Mouse (Mus musculus) liver, embryonic 12.5 days (tissue): ENCODE measurements around the gene Ddx39b. TPM values are rescaled to one million over a fixed set of nuclear protein-coding genes. Genes with fewer than 3 reads are reported as not detected.
"Not testable (repeated sequence)": the region's sequence is repeated elsewhere in the genome, so short reads cannot be mapped to it uniquely, and the experiment has no call there.

Experiments used
- ATAC-seq: fragments of 200-750 bp; cut with Nextera tagmentation; 2 replicates; pipeline ENCODE4 v1.8.0; 2017; ENCODE audit warnings: moderate number of reproducible peaks, mild to moderate bottlenecking, moderate library complexity
- H3K27ac ChIP-seq: fragments of 300-500 bp; sonication (generic); 2 replicates; pipeline ENCODE4 v1.5.1; 2016; ENCODE audit warnings: mild to moderate bottlenecking
- H3K27me3 ChIP-seq: fragments of 300-500 bp; sonication (generic); replicated peaks from 2 replicates; pipeline ENCODE4 v1.6.1; 2016; ENCODE audit warnings: mild to moderate bottlenecking, moderate library complexity
- H3K36me3 ChIP-seq: fragments of 300-500 bp; sonication (generic); 2 replicates; pipeline ENCODE4 v1.6.1; 2016; ENCODE audit warnings: mild to moderate bottlenecking, moderate library complexity
- H3K4me1 ChIP-seq: fragments of 300-500 bp; sonication (generic); 2 replicates; pipeline ENCODE4 v1.6.1; 2016
- H3K4me2 ChIP-seq: fragments of 300-500 bp; sonication (generic); 2 replicates; pipeline ENCODE4 v1.6.1; 2016; ENCODE audit warnings: mild to moderate bottlenecking, moderate library complexity
- H3K4me3 ChIP-seq: fragments of 300-500 bp; sonication (generic); 2 replicates; pipeline ENCODE4 v1.5.1; 2016; ENCODE audit warnings: mild to moderate bottlenecking, moderate library complexity
- H3K9ac ChIP-seq: fragments of 300-500 bp; sonication (generic); 2 replicates; pipeline ENCODE4 v1.6.1; 2016; ENCODE audit warnings: mild to moderate bottlenecking, moderate library complexity
- H3K9me3 ChIP-seq: fragments of 300-500 bp; sonication (generic); replicated peaks from 2 replicates; pipeline ENCODE4 v1.6.1; 2016; ENCODE audit warnings: mild to moderate bottlenecking, moderate library complexity
- WGBS: fragments of 180-500 bp; shearing (Covaris S2); methylation state at CpG from one replicate; pipeline ENCODE4 v1.1.7; 2016; ENCODE audit not compliant: insufficient replicate concordance; 5-methylcytosine and 5-hydroxymethylcytosine counted together
- microRNA-seq: library from miRNA; unstranded; fragments of <30 nt; microRNA quantifications from one replicate; pipeline ENCODE4, GENCODE M21; 2017
- polyA plus RNA-seq: library from polyadenylated mRNA; unstranded; fragments of >200 nt; fragmentation: Nextera tagmentation; extraction: Ambion mirVana; gene quantifications from 2 replicates; pipeline ENCODE4 v1.2.1, GENCODE M21; 2016

Gene Ddx39b
- polyA plus RNA-seq, 1 experiment from 2014 or later = 267 TPM

DNA sequence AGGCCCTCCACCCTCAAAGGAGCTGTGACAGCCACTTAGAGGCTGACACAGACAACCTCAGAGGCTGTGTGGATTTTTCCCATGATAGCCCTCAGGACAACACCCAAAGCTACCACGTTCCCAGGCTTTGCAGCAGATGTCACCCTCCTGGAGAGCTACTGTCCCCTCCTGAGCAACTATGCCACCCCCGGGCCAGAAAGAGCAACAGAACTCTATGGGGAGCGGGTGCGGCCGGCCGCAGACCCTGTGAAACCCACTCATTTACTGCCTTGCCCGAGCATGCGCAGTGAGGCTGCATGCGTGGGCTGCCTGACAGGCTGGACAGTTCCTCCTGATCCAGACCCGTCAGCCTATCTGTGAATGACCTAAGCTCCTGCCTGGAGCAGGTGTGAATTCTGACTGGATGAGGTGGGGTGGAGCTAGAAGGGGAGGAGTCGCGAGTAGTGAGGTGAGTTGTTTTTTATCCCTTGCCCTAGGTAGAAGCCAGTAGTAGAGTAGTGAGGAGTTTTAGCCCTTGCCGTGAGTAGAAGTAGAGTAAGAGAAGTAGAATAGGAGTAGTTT lies 34.8 kb downstream of the Ddx39b start:
- no peak overlapping the region for H3K4me3 ChIP-seq
- 0 out of 2 replicates have a peak, but pooled peaks cover 3% of the 10 kb centered on the region for H3K4me1 ChIP-seq
- H3K9ac ChIP-seq = no peak overlapping the region
- H3K4me2 ChIP-seq = no peak overlapping the region
- H3K9me3 ChIP-seq = no peaks in the 10 kb centered on the region; the same call in 1 of the 2 replicates
- H3K36me3 ChIP-seq = no peaks in the 10 kb centered on the region
- H3K27ac ChIP-seq = no peak overlapping the region
- WGBS = 19% methylated on average over 13 of the region's 13 CpGs
- ATAC-seq = no peak
- peaks cover 35% of the 10 kb centered on the region for H3K27me3 ChIP-seq

DNA sequence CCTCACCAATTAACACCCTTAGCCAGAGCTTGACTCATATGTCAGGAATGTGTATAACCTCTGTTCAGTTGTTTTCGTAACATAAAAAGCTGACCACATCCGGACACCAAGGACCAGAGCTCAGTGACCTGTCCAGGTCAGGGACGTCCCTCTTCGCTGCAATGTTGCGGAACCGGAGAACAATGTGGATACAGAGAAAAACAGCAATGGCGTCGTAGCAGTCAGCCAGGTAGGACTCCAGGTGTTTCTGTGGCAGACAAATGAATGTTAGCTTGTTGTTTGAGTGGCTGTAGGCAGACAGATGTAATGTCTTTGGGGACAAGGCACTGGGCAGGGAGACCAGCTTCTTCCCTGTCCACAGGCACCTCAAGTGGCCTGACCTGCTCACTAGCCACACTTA lies 36.5 kb downstream of the Ddx39b start:
- H3K4me2 ChIP-seq = no peak overlapping the region
- ATAC-seq = no peak
- WGBS = 71% methylated on average over 8 of the region's 8 CpGs

DNA sequence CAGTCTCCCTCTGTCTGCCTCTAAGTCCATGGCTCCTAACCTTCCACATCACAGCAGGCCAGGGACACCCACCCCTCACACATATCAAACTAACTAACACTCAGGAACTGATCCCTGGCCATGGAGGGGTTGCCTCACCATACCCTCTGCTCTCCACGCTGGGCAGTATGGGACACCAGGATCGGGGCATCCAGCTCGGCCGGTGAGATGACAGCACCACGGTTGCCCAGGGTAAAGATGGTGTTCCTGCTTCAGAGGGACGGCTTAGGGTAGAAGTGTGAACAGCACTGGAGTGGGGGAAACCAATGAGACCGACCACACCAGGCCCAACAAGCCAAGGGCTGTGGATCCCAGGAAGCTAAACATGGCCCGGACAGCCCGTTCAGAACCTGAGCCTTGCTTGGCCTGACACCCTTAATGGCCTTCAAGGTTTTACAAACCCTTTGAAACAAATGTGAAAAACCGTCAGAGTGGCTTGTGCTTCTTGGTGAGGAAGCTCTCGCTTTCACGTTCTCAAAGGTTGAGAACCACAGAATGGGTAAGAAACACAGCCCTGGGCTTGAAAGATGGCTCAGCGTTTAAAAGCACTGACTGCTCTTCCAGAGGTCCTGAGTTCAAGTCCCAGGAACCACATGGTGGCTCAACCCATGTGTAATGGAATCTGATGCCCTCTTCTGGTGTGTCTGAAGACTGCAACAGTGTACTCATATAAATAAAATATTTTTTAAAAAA lies 37.6 kb downstream of the Ddx39b start:
- no peak overlapping the region for H3K4me2 ChIP-seq
- H3K27ac ChIP-seq = no peak overlapping the region
- H3K4me1 ChIP-seq = 0 out of 2 replicates have a peak, but pooled peaks cover 3% of the 10 kb centered on the region
- H3K36me3 ChIP-seq = no peaks in the 10 kb centered on the region
- H3K9me3 ChIP-seq = no peaks in the 10 kb centered on the region
- H3K4me3 ChIP-seq = no peak overlapping the region
- WGBS = 69% methylated on average over 13 of the region's 13 CpGs
- peaks cover 37% of the 10 kb centered on the region for H3K27me3 ChIP-seq
- H3K9ac ChIP-seq = no peak overlapping the region
- ATAC-seq = no peak

More for the DNA sequence above, 36.5 kb downstream of the Ddx39b start:
- Histone ChIP-seq H3K4me3 (no peak overlapping the region), H3K9ac (no peak overlapping the region), H3K9me3 (no peaks in the 10 kb centered on the region), H3K36me3 (no peaks in the 10 kb centered on the region), H3K27ac (no peak overlapping the region), H3K4me1 (0 out of 2 replicates have a peak, but pooled peaks cover 3% of the 10 kb centered on the region), H3K27me3 (peaks cover 35% of the 10 kb centered on the region)

DNA sequence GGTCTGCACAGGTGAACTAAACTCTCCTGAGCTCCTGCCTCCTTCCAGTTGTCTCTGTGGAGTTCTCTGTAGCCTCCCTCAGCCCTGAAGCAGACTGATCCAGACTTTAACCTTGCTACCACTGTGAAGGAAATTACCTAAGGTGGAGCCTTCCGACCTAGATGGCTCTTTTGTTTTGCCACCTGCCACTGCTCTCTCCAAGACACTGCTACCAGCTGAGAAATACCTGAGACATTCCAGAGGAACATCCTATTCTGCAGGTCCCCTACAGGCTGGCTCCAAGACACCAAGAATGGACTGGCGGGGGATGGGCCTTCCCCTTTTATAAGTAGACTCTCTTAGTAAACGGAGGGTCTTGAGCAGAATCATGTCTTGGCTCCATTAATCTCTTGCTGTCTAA lies 38.7 kb downstream of the Ddx39b start:
- Histone ChIP-seq H3K9ac (no peak overlapping the region), H3K27me3 (peaks cover 36% of the 10 kb centered on the region), H3K27ac (no peak overlapping the region), H3K4me2 (no peak overlapping the region), H3K36me3 (no peaks in the 10 kb centered on the region), H3K4me3 (no peak overlapping the region), H3K4me1 (no peaks in the 10 kb centered on the region), H3K9me3 (no peaks in the 10 kb centered on the region)
- no peak for ATAC-seq
- 53% methylated on average over 3 of the region's 3 CpGs for WGBS

DNA sequence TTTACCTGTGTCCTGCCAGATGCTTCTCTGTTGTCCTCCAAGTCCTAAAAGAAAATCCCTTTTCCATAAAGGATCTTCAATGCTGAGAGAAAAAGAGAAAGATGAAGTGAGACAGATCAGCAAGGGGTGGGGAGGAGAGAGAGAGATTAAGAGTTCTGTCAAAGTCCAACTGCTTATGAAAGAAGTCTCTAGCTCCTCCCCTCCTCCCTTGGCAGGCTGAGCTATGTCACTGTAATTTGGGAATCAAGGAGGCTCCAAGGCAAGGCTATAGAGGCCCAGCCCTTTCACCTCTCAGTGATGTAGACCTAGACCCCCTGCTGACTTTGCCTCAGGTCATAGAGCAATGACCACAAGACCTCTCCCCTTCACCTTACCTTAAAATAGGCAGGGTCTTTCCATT lies 43.9 kb downstream of the Ddx39b start:
- ATAC-seq = no peak
- peaks cover 23% of the 10 kb centered on the region for H3K27me3 ChIP-seq
- H3K4me2 ChIP-seq = no peak overlapping the region
- no peaks in the 10 kb centered on the region for H3K4me1 ChIP-seq
- no peak overlapping the region for H3K4me3 ChIP-seq
- no peak overlapping the region for H3K9ac ChIP-seq
- no peaks in the 10 kb centered on the region for H3K9me3 ChIP-seq
- H3K27ac ChIP-seq = no peak overlapping the region
- no peaks in the 10 kb centered on the region for H3K36me3 ChIP-seq

DNA sequence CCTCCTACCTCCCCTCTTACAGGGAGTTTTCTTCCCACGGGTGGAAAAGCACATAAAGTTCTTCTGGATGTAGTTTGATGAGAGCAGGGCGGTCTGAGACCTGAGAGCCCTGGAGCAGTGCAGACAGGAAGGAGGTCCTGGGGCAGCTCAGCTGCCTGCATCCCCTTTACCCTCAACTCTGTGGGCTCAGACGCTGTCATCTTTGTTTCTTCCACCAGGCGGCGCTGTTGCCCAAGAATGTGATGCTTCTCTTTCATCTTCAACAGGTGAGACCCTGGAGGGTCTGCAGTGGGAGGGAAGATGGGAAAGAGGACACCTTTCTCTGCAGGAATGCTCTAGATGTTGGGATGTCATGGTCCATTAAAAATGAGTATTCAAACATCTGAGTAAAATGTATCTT lies 54.2 kb downstream of the Ddx39b start:
- H3K36me3 ChIP-seq, H3K27me3 ChIP-seq, H3K9ac ChIP-seq, H3K27ac ChIP-seq, H3K4me3 ChIP-seq, ATAC-seq, H3K4me1 ChIP-seq, H3K9me3 ChIP-seq, H3K4me2 ChIP-seq: not testable (repeated sequence)
- WGBS = 6% methylated on average over 5 of the region's 5 CpGs

DNA sequence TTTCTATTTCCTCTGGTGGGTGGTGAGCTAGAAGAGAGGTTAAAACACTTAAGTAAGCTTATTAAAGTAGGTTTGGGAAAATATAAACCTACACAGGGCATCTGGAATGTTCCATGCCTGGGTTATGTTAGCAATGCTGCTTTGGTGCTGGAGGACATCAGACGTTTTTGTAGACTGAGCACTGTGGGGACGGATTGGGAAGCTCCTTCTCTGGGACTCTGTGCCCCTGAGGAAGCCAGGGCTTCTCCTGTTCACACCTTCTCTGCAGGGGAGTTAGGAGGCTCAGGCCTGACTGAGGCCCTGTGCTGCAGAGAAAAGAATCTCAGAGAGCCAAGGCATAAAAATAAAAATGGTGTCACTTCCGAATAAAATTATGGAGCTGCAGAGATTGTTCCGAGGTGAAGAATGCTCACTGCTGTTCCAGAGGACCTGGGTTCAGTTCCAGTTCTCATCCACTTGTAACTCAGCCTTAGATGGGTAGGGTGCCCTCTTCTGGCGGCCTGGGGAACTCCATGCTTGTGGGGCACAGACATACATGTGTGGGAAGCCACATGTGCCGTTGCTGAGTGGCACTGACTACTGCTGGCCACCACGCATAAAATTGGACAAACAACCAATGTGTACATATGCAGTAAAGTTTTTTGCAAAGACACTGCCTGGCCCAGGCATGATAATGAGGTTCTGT lies 58.9 kb downstream of the Ddx39b start:
- not testable (repeated sequence) for H3K36me3 ChIP-seq, H3K9me3 ChIP-seq, H3K4me3 ChIP-seq, ATAC-seq, H3K27ac ChIP-seq, H3K4me1 ChIP-seq, H3K9ac ChIP-seq, H3K4me2 ChIP-seq, H3K27me3 ChIP-seq
- 64% methylated on average over 7 of the region's 7 CpGs for WGBS

DNA sequence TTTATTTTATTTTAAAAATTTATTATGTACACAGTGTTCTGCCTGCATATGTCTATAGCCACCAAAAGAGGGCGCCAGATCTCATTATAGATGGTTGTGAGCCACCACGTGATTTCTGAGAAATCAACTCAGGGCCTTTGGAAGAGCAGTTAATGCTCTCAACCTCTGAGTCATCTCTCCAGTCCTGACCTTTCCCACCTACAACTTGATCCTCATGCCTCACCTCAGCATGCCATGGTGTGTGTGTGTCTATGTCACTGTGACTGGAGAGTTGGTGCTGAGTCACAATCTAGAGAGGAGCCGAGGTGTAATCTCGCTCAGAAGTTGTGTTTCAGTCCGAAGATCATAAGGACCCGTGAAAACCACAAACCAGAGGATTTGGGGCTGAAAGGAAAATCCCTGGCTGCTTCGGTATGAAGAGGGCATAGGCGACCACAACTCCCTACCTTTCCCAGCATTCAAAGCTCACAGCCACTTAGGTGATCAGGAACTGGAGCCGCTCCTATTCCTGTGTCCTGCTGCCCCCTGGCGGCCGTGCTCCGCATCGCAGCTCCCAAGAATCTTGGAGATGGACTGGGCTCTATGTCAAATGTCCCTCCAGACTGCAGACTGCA lies 60.2 kb downstream of the Ddx39b start:
- no peak for ATAC-seq
- Histone ChIP-seq H3K4me1 (peaks cover 4% of the 10 kb centered on the region; the same call in 1 of the 2 replicates), H3K36me3 (no peaks in the 10 kb centered on the region), H3K4me2 (peak overlapping the region; percentile 37), H3K27me3 (peaks cover 7% of the 10 kb centered on the region; the same call in 1 of the 2 replicates), H3K4me3 (no peak overlapping the region), H3K9me3 (no peaks in the 10 kb centered on the region), H3K9ac (no peak overlapping the region), H3K27ac (no peak overlapping the region)
- 17% methylated on average over 13 of the region's 13 CpGs for WGBS

DNA sequence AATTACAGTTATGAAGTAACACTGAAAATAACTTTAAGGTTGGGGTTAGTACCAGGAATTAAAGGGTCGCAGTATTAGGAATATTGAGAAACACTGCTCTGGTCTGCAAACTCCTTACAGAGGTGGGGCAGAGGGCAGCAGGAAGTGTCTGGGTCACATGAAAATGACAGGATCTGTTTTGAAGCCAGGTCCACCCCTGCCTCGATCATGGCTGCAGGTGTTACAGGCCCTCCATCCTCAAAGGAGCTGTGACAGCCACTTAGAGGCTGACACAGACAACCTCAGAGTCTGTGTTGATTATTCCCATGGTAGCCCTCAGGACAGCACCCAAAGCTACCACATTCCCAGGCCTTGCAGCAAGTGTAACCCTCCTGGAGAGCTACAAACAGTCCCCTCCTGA lies 61.7 kb downstream of the Ddx39b start:
- H3K4me2 ChIP-seq = no peak overlapping the region
- no peak overlapping the region for H3K4me3 ChIP-seq
- no peak overlapping the region for H3K9ac ChIP-seq
- 54% methylated on average over 2 of the region's 2 CpGs for WGBS
- ATAC-seq = no peak
- H3K4me1 ChIP-seq = peaks cover 4% of the 10 kb centered on the region; the same call in 1 of the 2 replicates
- peaks cover 22% of the 10 kb centered on the region; the same call in 1 of the 2 replicates for H3K27me3 ChIP-seq
- H3K9me3 ChIP-seq = no peaks in the 10 kb centered on the region
- no peaks in the 10 kb centered on the region for H3K36me3 ChIP-seq
- no peak overlapping the region for H3K27ac ChIP-seq

Small RNA genes lying within 50 kb of the gene (microRNA-seq; reads per million reads assigned to microRNA genes)
- gene Mir6973a (not detected), gene Mir6974 (not detected), gene Mir6975 (2.1 reads per million), gene Mir8094 (not detected)

Other genes starting within 250 kb of the Ddx39b start
- gene Vars, start 240.8 kb upstream of the Ddx39b start, polyA plus RNA-seq = 208 and 211 TPM in 2 replicates
- 0.10 and 0.15 TPM in 2 replicates for gene Vwa7, start 225.2 kb upstream of the Ddx39b start, polyA plus RNA-seq
- 2.8 and 3.4 TPM in 2 replicates for gene Sapcd1, start 213.7 kb upstream of the Ddx39b start, polyA plus RNA-seq
- gene Msh5, start 195.0 kb upstream of the Ddx39b start, polyA plus RNA-seq = 4.0 and 4.8 TPM in 2 replicates
- gene Clic1, start 191.8 kb upstream of the Ddx39b start, polyA plus RNA-seq = 160 and 162 TPM in 2 replicates
- 49.0 and 49.1 TPM in 2 replicates for gene Ddah2, start 182.7 kb upstream of the Ddx39b start, polyA plus RNA-seq
- gene Ly6g6c, start 176.4 kb upstream of the Ddx39b start, polyA plus RNA-seq = 0.41 and 0.44 TPM in 2 replicates
- gene Mpig6b, start 175.6 kb upstream of the Ddx39b start, polyA plus RNA-seq = 7.3 and 8.7 TPM in 2 replicates
- 0.23 TPM in 1 of 2 replicates, not detected in the other for gene Ly6g6e, start 164.8 kb upstream of the Ddx39b start, polyA plus RNA-seq
- gene Ly6g6d, start 163.7 kb upstream of the Ddx39b start, polyA plus RNA-seq = 0.36 and 0.53 TPM in 2 replicates
- 10.2 and 10.5 TPM in 2 replicates for gene Ly6g6f, start 156.1 kb upstream of the Ddx39b start, polyA plus RNA-seq
- 60.2 and 61.1 TPM in 2 replicates for gene Abhd16a, start 152.5 kb upstream of the Ddx39b start, polyA plus RNA-seq
- not detected in 2 replicates for gene Ly6g5c, start 133.5 kb upstream of the Ddx39b start, polyA plus RNA-seq
- 0.55 and 0.81 TPM in 2 replicates for gene Ly6g5b, start 126.3 kb upstream of the Ddx39b start, polyA plus RNA-seq
- 16.5 and 19.6 TPM in 2 replicates for gene Gpank1, start 120.3 kb upstream of the Ddx39b start, polyA plus RNA-seq
- 187 and 192 TPM in 2 replicates for gene Csnk2b, start 119.7 kb upstream of the Ddx39b start, polyA plus RNA-seq
- 3.7 and 4.3 TPM in 2 replicates for gene D17H6S53E, start 115.4 kb upstream of the Ddx39b start, polyA plus RNA-seq
- 482 and 508 TPM in 2 replicates for gene Apom, start 109.7 kb upstream of the Ddx39b start, polyA plus RNA-seq
- gene Bag6, start 106.6 kb upstream of the Ddx39b start, polyA plus RNA-seq = 29.1 and 35.5 TPM in 2 replicates
- 83.0 and 86.8 TPM in 2 replicates for gene Prrc2a, start 76.8 kb upstream of the Ddx39b start, polyA plus RNA-seq
- gene Aif1, start 65.7 kb upstream of the Ddx39b start, polyA plus RNA-seq = 10.5 and 11.6 TPM in 2 replicates
- gene Lst1, start 53.3 kb upstream of the Ddx39b start, polyA plus RNA-seq = 20.8 and 23.7 TPM in 2 replicates
- gene Ltb, start 47.3 kb upstream of the Ddx39b start, polyA plus RNA-seq = 1.2 and 1.3 TPM in 2 replicates
- 0.33 and 0.36 TPM in 2 replicates for gene Tnf, start 39.7 kb upstream of the Ddx39b start, polyA plus RNA-seq
- gene Lta, start 36.4 kb upstream of the Ddx39b start, polyA plus RNA-seq = 0.12 TPM in 1 of 2 replicates, not detected in the other
- 0.42 TPM in 1 of 2 replicates, not detected in the other for gene Gm16181, start 20.9 kb upstream of the Ddx39b start, polyA plus RNA-seq
- gene Atp6v1g2, start 8.1 kb upstream of the Ddx39b start, polyA plus RNA-seq = 1.3 and 1.8 TPM in 2 replicates
- 5.7 and 6.4 TPM in 2 replicates for gene Nfkbil1, start 6.0 kb upstream of the Ddx39b start, polyA plus RNA-seq
- gene H2-D1, start 21.0 kb downstream of the Ddx39b start, polyA plus RNA-seq = 66.8 and 72.5 TPM in 2 replicates
- 0.93 and 1.0 TPM in 2 replicates for gene H2-Q1, start 78.7 kb downstream of the Ddx39b start, polyA plus RNA-seq
- 0.72 and 0.85 TPM in 2 replicates for gene H2-Q2, start 100.5 kb downstream of the Ddx39b start, polyA plus RNA-seq
- 1.9 and 2.3 TPM in 2 replicates for gene H2-Q4, start 137.9 kb downstream of the Ddx39b start, polyA plus RNA-seq
- gene H2-Q6, start 183.1 kb downstream of the Ddx39b start, polyA plus RNA-seq = 10.1 and 10.9 TPM in 2 replicates
- 23.4 and 24.6 TPM in 2 replicates for gene H2-Q7, start 197.4 kb downstream of the Ddx39b start, polyA plus RNA-seq
- gene H2-Q10, start 228.3 kb downstream of the Ddx39b start, polyA plus RNA-seq = 102 TPM in 2 replicates